Mouse (Mus musculus) CD4-positive helper T cell, adult 2 months (primary cell): Measurements from ENCODE around the gene Tada2a.

ENCODE experiments used
- DNase-seq: peaks from one replicate; pipeline ENCODE4 v3.0.0-alpha.2; 2012; ENCODE audit warnings: low read depth, missing footprints, low spot score

Gene Tada2a

GRCm38 (mm10) chr11:84066071-84066481 lies 63.3 kb downstream of the Tada2a start:
- DNase-seq, result peak; percentile 51

DNA sequence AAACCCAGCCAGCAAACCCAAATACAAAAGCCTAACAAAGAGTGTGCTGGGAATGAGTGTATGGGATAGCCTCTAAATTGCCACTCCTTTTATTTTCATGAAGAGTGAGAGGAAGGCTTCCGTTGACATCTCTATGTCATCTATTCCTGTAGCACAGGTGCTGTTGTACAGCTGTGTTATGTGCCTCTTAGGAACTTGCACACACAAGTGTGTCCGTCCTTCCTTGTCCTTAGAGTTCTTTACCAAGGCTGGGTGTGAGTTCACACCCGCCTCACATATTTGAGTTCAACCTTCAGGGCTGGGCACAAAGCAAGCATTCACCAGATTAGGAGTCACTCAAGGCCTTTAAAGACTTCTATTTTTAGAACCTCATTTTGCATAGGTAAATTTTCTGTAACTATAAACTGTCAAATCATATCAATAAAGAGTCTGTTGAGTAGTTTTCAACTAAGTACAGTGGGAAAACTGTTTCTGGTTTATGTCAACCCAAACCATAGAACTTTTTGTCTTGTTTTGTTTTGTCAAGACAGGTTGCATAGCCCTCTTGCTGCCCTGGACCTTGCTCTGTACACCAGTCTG lies 65.7 kb downstream of the Tada2a start:
- no peak for DNase-seq

DNA sequence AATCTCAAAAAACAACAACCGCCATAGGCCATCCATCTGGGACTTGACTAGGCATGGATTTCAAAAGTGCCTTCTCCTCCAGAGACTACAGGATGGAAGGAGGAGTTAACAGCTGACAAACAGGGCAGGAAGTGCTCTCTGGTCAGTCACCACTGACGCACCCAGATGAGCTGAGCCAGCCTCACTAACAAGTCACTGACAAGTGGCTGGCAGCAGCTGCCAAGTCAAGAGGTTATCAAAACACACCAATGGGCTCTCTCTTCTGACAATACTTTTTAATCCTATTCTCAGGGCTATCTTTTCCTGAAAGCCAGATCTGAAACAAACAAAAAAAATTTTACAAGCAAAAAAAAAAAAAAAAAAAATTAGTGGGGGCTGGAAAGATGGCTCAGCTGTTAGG lies 66.6 kb downstream of the Tada2a start:
- DNase-seq, result peak; percentile 14

DNA sequence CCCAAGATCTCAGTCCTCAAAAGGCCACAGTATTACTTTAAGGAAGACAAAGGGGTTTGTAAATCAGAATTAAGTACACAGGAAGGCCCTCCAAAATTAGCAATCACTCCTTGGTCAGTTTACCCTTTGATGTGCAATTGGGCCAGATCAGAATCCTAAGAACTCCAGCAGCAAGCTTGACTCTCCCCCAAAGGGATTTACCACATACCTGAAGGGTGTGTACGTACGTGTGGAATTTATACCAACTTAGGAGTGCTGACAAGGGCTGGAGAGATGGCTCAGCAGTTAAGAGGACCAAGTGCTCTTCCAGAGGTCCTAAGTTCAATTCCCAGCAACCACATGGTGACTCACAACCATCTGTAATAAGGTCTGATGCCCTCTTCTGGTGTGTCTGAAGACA lies 67.5 kb downstream of the Tada2a start:
- no peak for DNase-seq

DNA sequence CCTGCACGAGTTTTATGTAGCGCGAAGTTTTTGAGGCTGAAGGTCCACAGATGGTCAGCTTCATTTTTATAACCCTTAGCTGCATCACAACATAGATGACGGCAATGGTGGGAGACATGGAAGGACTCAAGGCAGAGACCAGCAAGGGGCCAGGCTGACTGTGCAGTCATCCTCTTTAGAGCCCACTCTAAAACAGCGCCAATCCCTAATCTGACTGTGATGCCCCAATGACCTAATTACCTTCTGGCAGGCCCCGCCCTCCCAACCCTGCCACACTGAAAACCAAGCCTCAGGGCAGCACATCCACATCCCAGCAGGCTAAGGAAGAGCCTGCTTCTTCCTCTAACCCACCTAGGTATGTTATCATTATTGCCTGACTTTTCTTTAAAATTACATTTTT lies 68.8 kb downstream of the Tada2a start:
- no peak for DNase-seq

GRCm38 (mm10) chr11:84059784-84060183 lies 69.6 kb downstream of the Tada2a start:
- no peak for DNase-seq

GRCm38 (mm10) chr11:84057418-84057817 lies 72.0 kb downstream of the Tada2a start:
- DNase-seq, result no peak

DNA sequence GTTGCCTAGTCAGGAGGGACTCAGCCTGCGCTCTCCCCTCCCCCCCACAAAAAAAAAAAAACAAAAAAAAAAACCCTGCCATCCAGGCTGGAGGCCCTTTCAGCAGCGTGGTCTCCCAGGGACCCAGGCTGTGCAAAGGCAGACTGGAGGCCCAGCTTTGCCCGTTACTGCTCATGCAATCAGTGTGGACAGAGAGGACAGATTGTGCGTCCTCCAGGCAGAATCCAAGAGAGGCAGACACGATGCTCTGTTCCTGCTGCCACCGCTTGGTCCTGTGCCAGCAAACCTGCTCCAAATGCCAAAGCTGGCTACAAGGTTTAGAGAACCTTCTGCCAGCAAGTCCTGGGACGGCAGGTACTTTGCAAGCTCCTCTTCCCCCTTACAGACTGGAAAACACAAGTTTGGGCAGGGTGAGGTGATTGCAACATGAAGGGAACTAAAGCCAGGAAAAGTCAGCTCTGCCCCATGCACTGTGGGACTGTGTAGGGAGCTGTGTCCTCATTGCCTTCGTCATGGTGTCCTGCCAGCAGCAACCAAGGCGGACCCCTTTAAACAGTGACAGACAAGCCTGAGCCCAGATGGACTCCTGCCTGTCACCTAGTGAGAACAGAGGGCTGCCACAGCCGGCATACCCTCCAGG lies 75.8 kb downstream of the Tada2a start:
- DNase-seq, result no peak

- no peak for DNase-seq
These were observed 76.3 kb downstream of the Tada2a start for GRCm38 (mm10) chr11:84053055-84053454.

DNA sequence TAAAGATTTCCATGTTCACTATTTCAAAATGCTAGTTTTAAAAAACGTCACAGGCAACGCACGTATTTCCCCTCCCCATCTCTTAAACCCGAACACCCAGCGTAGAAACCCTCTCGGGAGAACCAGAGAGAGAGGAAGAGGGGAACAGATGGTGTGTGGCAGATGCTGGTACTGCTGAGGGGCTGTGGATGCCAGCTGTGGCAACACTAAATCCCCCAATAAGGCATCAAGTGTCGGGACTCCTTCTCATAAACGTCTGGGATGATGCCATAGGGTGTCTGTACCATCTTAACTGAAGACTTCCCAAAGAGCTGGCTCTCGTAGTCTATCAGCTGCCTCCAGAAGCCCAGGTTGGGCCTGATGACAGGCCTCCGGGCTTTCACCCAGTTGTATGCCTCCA lies 81.0 kb downstream of the Tada2a start:
- DNase-seq, result no peak

- no peak for DNase-seq
These were observed 82.1 kb downstream of the Tada2a start for GRCm38 (mm10) chr11:84047270-84047669.

- no peak for DNase-seq
These were observed 84.4 kb downstream of the Tada2a start for GRCm38 (mm10) chr11:84044988-84045387.

- DNase-seq, result peak; percentile 61
These were observed 86.3 kb downstream of the Tada2a start for GRCm38 (mm10) chr11:84042808-84043762.

- DNase-seq, result no peak
These were observed 88.8 kb downstream of the Tada2a start for GRCm38 (mm10) chr11:84040621-84041020.

- no peak for DNase-seq
These were observed 95.7 kb downstream of the Tada2a start for GRCm38 (mm10) chr11:84033671-84034070.

DNA sequence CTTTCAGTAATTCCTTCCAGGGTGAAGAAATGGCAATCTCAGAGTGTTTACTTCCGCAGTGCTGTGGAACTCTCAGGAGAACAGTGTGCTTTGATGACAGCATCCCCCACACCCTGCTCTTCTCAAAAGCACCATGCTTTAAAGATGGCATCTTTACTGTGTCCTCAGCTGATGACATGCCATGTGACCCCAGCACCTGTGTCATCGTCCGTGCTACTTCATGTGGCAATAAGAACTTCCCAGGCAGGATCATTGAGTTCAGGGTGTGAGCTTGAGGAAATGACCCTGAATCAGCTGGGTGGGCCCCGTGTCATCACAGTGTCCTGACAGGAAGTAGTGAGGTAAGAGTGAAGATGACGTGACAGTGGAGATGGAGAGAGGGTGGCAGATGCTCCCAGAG lies 96.8 kb downstream of the Tada2a start:
- no peak for DNase-seq

- DNase-seq, result peak; percentile 57
These were observed 97.4 kb downstream of the Tada2a start for GRCm38 (mm10) chr11:84031971-84032370.
